Mouse (Mus musculus) hindbrain, embryonic 14.5 days (tissue): Measurements from ENCODE around the gene Sephs2. TPM values are rescaled to one million over a fixed set of nuclear protein-coding genes. Genes with fewer than 3 reads are reported as not detected.

Experiments
- ATAC-seq: fragments of 200-750 bp; cut with Nextera tagmentation; 2 replicates; pipeline ENCODE4 v1.8.0; 2017; ENCODE audit warnings: moderate number of reproducible peaks, mild to moderate bottlenecking, moderate TSS enrichment, moderate library complexity; ENCODE audit not compliant: low FRiP score
- DNase-seq: peaks from one replicate; pipeline ENCODE4 v3.0.0-alpha.2; 2015; ENCODE audit warnings: low spot score
- H3K27ac ChIP-seq: fragments of 300-500 bp; sonication (generic); 2 replicates; pipeline ENCODE4 v1.5.1; 2014; ENCODE audit warnings: mild to moderate bottlenecking, moderate library complexity
- H3K27me3 ChIP-seq: fragments of 300-500 bp; sonication (generic); 2 replicates; pipeline ENCODE4 v1.6.1; 2014; ENCODE audit warnings: mild to moderate bottlenecking, low read length, mixed read lengths; ENCODE audit not compliant: control insufficient read depth, insufficient read depth
- H3K36me3 ChIP-seq: fragments of 300-500 bp; sonication (generic); replicated peaks from 2 replicates; pipeline ENCODE4 v1.6.1; 2014; ENCODE audit not compliant: control insufficient read depth, insufficient read depth
- H3K4me1 ChIP-seq: fragments of 300-500 bp; sonication (generic); replicated peaks from 2 replicates; pipeline ENCODE4 v1.6.1; 2014; ENCODE audit warnings: antibody characterized with exemption, low read length, mixed read lengths; ENCODE audit not compliant: control insufficient read depth, insufficient read depth
- H3K4me2 ChIP-seq: fragments of 300-500 bp; sonication (generic); replicated peaks from 2 replicates; pipeline ENCODE4 v1.6.1; 2014; ENCODE audit warnings: mild to moderate bottlenecking, moderate library complexity
- H3K4me3 ChIP-seq: fragments of 300-500 bp; sonication (generic); replicated peaks from 2 replicates; pipeline ENCODE4 v1.5.1; 2014; ENCODE audit warnings: mild to moderate bottlenecking, low read length
- H3K9ac ChIP-seq: fragments of 300-500 bp; sonication (generic); 2 replicates; pipeline ENCODE4 v1.6.1; 2014
- H3K9me3 ChIP-seq: fragments of 300-500 bp; sonication (generic); 2 replicates; pipeline ENCODE4 v1.6.1; 2016; ENCODE audit warnings: low read length; ENCODE audit not compliant: control insufficient read depth
- WGBS: fragments of 180-500 bp; shearing (Covaris S2); extraction: QIAGEN DNeasy Blood & Tissue Kit; methylation state at CpG from one replicate; pipeline ENCODE4 v1.1.7; 2014; 5-methylcytosine and 5-hydroxymethylcytosine counted together
- polyA plus RNA-seq: library from polyadenylated mRNA; unstranded; fragments of >200 nt; fragmentation: Nextera tagmentation; extraction: Ambion mirVana; gene quantifications from 2 replicates; pipeline ENCODE4 v1.2.1, GENCODE M21; 2014

The Sephs2 gene
- polyA plus RNA-seq, 1 experiment from 2014 or later, result 80.6 TPM

DNA sequence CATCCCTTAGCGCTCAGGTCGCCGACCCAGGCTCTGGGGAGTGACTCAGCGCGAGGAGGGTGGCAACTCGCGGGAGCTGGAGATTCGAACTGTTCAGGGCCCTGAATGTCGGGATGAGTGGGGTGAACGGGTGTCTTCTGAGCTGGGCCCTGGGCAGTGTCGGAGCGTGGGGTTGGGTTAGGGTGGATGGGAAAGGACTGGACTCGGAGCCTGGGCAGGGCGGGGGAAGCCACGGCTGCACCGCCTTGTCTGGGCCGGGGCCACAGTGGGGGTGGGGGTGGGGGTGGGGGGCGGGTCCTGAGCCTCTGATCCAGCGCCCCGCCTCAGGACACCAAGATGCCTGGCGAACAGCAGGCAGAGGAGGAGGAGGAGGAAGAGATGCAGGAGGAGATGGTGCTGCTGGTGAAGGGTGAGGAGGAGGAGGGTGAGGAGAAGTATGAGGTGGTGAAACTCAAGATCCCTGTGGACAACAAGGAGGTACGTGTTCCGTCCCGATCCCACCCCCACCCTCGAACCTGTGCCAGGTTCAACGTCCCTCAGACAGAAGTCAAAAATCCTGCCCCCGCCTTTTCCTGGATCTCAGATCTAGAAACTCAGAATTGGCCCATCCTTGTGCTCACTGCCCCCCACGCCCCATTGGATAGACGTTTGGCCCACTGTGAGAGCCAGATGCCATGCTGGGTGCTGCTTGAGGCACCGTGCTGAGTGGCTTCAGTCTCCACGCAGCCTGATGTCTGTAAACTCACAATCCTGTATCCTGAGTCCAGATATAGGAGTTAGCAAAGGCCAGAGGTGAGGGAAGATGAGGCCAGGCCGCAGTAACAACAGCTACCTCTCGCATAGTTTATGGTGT, 29.0 kb downstream of the Sephs2 start:
- 11% methylated on average over 33 of the region's 33 CpGs for WGBS
- H3K9ac ChIP-seq, result peak overlapping the region; percentile 96
- peak overlapping the region; percentile 80 for H3K27ac ChIP-seq
- DNase-seq, result no peak
- H3K36me3 ChIP-seq, result peaks cover 20% of the 10 kb centered on the region
- no peaks in the 10 kb centered on the region for H3K27me3 ChIP-seq
- ATAC-seq, result peak; percentile 81
- H3K9me3 ChIP-seq, result no peaks in the 10 kb centered on the region
- peaks cover 17% of the 10 kb centered on the region for H3K4me1 ChIP-seq
- H3K4me3 ChIP-seq, result peak overlapping the region; percentile 87
- peak overlapping the region; percentile 81 for H3K4me2 ChIP-seq

DNA sequence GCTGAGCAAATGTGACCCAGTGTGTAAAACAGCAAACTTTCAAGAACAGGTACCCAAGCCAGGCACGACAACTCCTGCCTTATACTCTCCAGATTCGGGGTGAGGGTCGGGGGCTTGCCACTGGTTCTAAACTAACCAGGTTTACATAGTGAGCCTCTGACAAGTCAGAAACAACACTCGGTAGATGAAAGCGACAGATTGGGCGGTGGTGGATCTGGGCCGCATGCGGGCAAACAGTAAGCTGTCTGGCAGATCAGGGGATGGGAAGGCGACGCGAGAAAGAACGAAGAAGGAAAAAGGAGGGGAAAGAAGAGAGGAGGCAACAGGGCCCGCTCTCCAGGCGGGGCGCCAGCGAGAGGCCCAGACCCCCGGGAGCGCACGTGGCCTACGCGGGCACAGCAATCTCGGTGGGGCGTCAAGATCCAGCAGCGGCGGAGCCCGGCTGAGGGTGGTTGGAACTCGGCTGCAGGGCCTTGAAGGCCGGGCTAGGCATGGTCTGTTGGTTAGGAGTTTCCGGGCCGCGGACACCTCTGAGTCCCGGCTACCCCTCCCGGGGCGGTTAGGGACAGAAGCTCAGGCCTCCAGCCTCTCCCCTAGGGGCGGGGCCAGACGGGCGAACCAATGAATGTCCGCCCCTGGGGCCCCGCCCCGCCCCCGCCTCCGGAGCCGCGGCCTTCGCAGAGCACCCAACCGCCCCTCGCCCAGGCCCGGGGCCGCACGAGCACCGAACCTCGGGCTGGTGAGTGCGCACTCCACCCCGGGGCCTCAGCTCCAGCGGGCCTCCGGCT, 29.8 kb downstream of the Sephs2 start, which contains the start of gene Zfp771:
TSS of gene Zfp771 (plus strand) at position 405 of the 788 bp plus-strand sequence.
- ATAC-seq, result peak; percentile 96
- peak; percentile 86 for DNase-seq
- peak within 1 kb of the TSS; percentile 87 for H3K4me3 ChIP-seq
- peaks cover 19% of the 10 kb centered on the region for H3K36me3 ChIP-seq
- no peaks in the 10 kb centered on the region for H3K9me3 ChIP-seq
- peak within 1 kb of the TSS; percentile 96 for H3K9ac ChIP-seq
- H3K27ac ChIP-seq, result peak within 1 kb of the TSS; percentile 80
- peak within 1 kb of the TSS; percentile 81 for H3K4me2 ChIP-seq
- peaks cover 17% of the 10 kb centered on the region for H3K4me1 ChIP-seq
- no peaks in the 10 kb centered on the region for H3K27me3 ChIP-seq
- WGBS, result 2% methylated on average over 44 of the region's 56 CpGs

DNA sequence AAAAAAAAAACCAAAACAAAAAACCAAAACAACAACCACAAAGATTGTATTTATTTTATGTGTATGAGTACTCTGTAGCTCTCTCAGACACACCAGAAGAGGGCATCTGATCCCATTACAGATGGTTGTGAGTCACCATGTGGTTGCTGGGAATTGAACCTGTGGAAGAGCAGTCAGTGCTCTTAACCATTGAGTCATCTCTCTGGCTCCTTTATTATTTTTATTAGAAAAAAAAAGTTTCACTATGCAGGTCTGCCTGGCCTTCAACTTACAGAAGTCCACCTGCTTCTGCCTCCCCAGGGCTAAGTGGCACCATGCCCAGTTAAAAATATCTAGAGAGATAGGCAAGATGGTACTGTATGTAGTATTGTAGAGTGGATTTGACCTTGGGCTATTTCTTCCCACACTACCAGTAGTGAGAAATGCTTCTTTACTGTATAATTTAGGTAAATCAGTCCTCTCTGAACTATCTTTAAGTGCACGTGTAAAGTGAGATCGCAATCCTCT, 30.4 kb downstream of the Sephs2 start:
- no peak for DNase-seq
- 49% methylated on average over 2 of the region's 2 CpGs for WGBS
- no peaks in the 10 kb centered on the region for H3K27me3 ChIP-seq
- H3K4me2 ChIP-seq, result peak overlapping the region; percentile 81
- ATAC-seq, result no peak
- H3K36me3 ChIP-seq, result peaks cover 23% of the 10 kb centered on the region
- peak overlapping the region; percentile 96 for H3K9ac ChIP-seq
- peak overlapping the region; percentile 87 for H3K4me3 ChIP-seq
- no peaks in the 10 kb centered on the region for H3K9me3 ChIP-seq
- H3K27ac ChIP-seq, result peak overlapping the region; percentile 80
- peaks cover 17% of the 10 kb centered on the region for H3K4me1 ChIP-seq

GRCm38 (mm10) chr7:127234777-127235176, 39.1 kb downstream of the Sephs2 start:
- ATAC-seq, result no peak
- H3K36me3 ChIP-seq, result peaks cover 51% of the 10 kb centered on the region
- H3K4me1 ChIP-seq, result peaks cover 33% of the 10 kb centered on the region
- WGBS, result 97% methylated on average over 2 of the region's 2 CpGs
- H3K4me3 ChIP-seq, result no peak overlapping the region
- no peak for DNase-seq
- no peak overlapping the region for H3K27ac ChIP-seq
- H3K9me3 ChIP-seq, result no peaks in the 10 kb centered on the region
- no peaks in the 10 kb centered on the region for H3K27me3 ChIP-seq
- peak overlapping the region; percentile 60 for H3K4me2 ChIP-seq
- H3K9ac ChIP-seq, result no peak overlapping the region

DNA sequence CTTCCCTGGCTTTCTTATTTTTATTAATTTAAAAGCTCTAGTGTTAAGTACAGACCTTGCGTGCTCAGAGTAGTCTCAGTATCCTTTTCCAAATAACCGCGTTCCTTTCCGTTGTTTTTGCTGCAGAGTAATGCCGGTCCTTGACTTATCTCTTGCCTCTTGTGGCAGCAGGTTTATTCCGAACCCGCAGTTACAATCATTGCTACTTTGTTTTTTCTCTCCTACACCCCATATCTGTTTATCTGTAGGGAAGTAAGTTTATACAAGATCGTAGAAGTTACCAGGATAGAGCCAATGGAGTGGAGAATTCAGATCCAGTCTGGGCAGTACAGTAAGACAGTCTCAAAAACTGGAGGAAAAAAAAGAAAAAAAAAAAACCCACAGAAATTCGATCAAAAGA, 40.1 kb downstream of the Sephs2 start:
- no peak for ATAC-seq
- Histone ChIP-seq H3K27me3 (no peaks in the 10 kb centered on the region), H3K9ac (peak overlapping the region; percentile 96), H3K9me3 (no peaks in the 10 kb centered on the region), H3K4me1 (peaks cover 33% of the 10 kb centered on the region), H3K4me2 (peak overlapping the region; percentile 60), H3K27ac (peak overlapping the region; percentile 98), H3K36me3 (peaks cover 42% of the 10 kb centered on the region), H3K4me3 (peak overlapping the region; percentile 83)
- DNase-seq, result no peak
- WGBS, result 6% methylated on average over 9 of the region's 9 CpGs

- no peaks in the 10 kb centered on the region for H3K27me3 ChIP-seq
- DNase-seq (no peak), ATAC-seq (peak; percentile 12)
- H3K4me3 ChIP-seq, result peak overlapping the region; percentile 83
- WGBS, result under 1% methylated on average over 26 of the region's 27 CpGs
- peak overlapping the region; percentile 60 for H3K4me2 ChIP-seq
- peak overlapping the region; percentile 96 for H3K9ac ChIP-seq
- peaks cover 38% of the 10 kb centered on the region for H3K36me3 ChIP-seq
- peak overlapping the region; percentile 98 for H3K27ac ChIP-seq
- H3K4me1 ChIP-seq, result peaks cover 33% of the 10 kb centered on the region
- H3K9me3 ChIP-seq, result no peaks in the 10 kb centered on the region
These were observed 40.5 kb downstream of the Sephs2 start for GRCm38 (mm10) chr7:127233368-127233749.

DNA sequence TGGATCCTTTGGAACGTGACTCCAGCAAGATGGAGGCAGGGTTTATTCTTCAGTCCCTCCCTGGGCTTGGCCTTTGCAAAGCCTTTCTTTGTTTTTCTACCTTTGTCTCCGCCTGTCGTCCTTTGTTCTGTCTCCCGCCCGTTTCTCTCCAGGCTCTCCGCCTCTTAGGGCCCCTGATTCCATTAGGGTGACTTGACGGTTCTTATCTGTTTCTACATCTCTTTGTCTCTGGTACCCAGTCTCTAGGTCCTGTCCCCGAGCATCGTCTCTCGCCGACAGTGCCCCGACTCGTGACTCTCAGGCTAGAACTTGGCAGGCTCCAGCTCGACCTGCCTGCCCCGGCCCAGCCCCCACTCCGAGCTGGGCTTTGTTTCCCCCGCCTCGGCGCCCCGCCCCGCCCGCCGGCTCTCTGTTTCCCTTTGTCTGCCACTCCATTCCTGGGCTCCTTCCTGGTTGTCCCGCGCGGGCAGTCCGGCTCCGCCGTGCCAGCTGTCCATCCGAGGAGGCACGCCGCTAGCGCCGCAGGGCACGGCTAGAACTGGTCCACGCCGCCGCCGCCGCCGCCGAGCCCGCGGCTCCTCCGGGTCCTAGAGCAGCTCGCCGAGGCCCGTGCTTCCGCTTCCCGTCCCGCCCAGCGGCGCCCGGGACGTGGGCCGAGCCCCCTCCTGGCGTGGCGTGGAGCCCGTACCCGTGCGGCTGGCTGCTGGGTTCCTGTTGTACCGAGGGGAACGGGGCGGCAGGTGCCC, 41.1 kb downstream of the Sephs2 start, which contains the start of the genes Zfp553 and Sept1:
TSS of gene Zfp553 (plus strand) at position 440 of the 746 bp plus-strand sequence.
TSS of gene Sept1 (minus strand) at position 509 of the 746 bp plus-strand sequence.
- H3K4me2 ChIP-seq, result peak within 1 kb of the TSS; percentile 60
- WGBS, result under 1% methylated on average over 64 of the region's 64 CpGs

GRCm38 (mm10) chr7:127231826-127232621, 41.8 kb downstream of the Sephs2 start:
- Histone ChIP-seq H3K4me2 (peak overlapping the region; percentile 60), H3K9me3 (no peaks in the 10 kb centered on the region), H3K27ac (peak overlapping the region; percentile 98), H3K36me3 (peaks cover 24% of the 10 kb centered on the region), H3K4me3 (peak overlapping the region; percentile 83), H3K27me3 (no peaks in the 10 kb centered on the region), H3K9ac (peak overlapping the region; percentile 96), H3K4me1 (peaks cover 33% of the 10 kb centered on the region)
- no peak for ATAC-seq
- DNase-seq, result no peak
- WGBS, result 4% methylated on average over 20 of the region's 20 CpGs

More for the DNA sequence above, 41.1 kb downstream of the Sephs2 start, which contains the start of the genes Zfp553 and Sept1:
- H3K4me3 ChIP-seq, result peak within 1 kb of the TSS; percentile 83
- H3K27me3 ChIP-seq, result no peaks in the 10 kb centered on the region
- no peaks in the 10 kb centered on the region for H3K9me3 ChIP-seq
- H3K27ac ChIP-seq, result peak within 1 kb of the TSS; percentile 98
- H3K4me1 ChIP-seq, result peaks cover 33% of the 10 kb centered on the region
- peaks cover 32% of the 10 kb centered on the region for H3K36me3 ChIP-seq
- ATAC-seq (peak; percentile 91), DNase-seq (peak; percentile 86)
- peak within 1 kb of the TSS; percentile 96 for H3K9ac ChIP-seq
